ENCODE assay signal across 8 mouse cellular contexts in genomic region chr10:117494171-117494701, GRCm38 (mm10).
DNase-seq lines count a peak whose midpoint lies in the region; ATAC-seq lines count a peak whose summit lies in the region.

No protein-coding gene starts in this region.

- peak overlapping the region; percentile 52 for H3K4me3 ChIP-seq in heart, embryonic 13.5 days
- peak overlapping the region; percentile 28 for H3K4me3 ChIP-seq in midbrain, embryonic 12.5 days

- WGBS in heart, embryonic 13.5 days: 16% methylated on average over 18 of the region's 18 CpGs
- 42% methylated on average over 18 of the region's 18 CpGs for WGBS in midbrain, embryonic 12.5 days

- H3K36me3 ChIP-seq in heart, embryonic 13.5 days: no peaks in the 10 kb centered on the region
- no peaks in the 10 kb centered on the region for H3K36me3 ChIP-seq in midbrain, embryonic 12.5 days

- peak overlapping the region; percentile 72 for H3K4me2 ChIP-seq in heart, embryonic 13.5 days
- peak overlapping the region; percentile 46 for H3K4me2 ChIP-seq in midbrain, embryonic 12.5 days (replicated peaks)

- peak overlapping the region; percentile 72 for H3K9ac ChIP-seq in heart, embryonic 13.5 days
- H3K9ac ChIP-seq in midbrain, embryonic 12.5 days (replicated peaks): no peak overlapping the region

- H3K9me3 ChIP-seq in heart, embryonic 13.5 days: no peaks in the 10 kb centered on the region
- H3K9me3 ChIP-seq in midbrain, embryonic 12.5 days: no peaks in the 10 kb centered on the region

- H3K27me3 ChIP-seq in heart, embryonic 13.5 days (replicated peaks): no peaks in the 10 kb centered on the region
- peaks cover 28% of the 10 kb centered on the region; the same call in 1 of the 2 replicates for H3K27me3 ChIP-seq in midbrain, embryonic 12.5 days

- DNase-seq in adrenal gland, adult (ENCODE audit: inconsistent age in 2 of 2, low spot score in 1 of 2): peak; percentile 29 to 65
- DNase-seq in adrenal gland, postnatal 25 days: no peak
- DNase-seq in T-cell, adult 2 months (ENCODE audit: low spot score): peak; percentile 12
- peak; percentile 29 to 55 for DNase-seq in kidney, postnatal 4 days
- DNase-seq in gastrocnemius, adult 8-10 months (ENCODE audit: low spot score in 2 of 2): no peak
- no peak for DNase-seq in spleen, postnatal 14 days (ENCODE audit: low spot score in 2 of 2)

- H3K27ac ChIP-seq in heart, embryonic 13.5 days (replicated peaks): no peak overlapping the region
- no peak overlapping the region for H3K27ac ChIP-seq in midbrain, embryonic 12.5 days (replicated peaks)

- ATAC-seq in heart, embryonic 13.5 days (ENCODE audit: extremely low read depth, insufficient number of reproducible peaks, low FRiP score, low TSS enrichment): no peak
- no peak for ATAC-seq in midbrain, embryonic 12.5 days (ENCODE audit: low FRiP score, low read depth)

- H3K4me1 ChIP-seq in heart, embryonic 13.5 days: peaks cover 7% of the 10 kb centered on the region; the same call in 1 of the 2 replicates
- peaks cover 3% of the 10 kb centered on the region; the same call in 1 of the 2 replicates for H3K4me1 ChIP-seq in midbrain, embryonic 12.5 days

Comparison
In these comparisons a context has a peak if more than half of its experiments do, and no peak if none do; other contexts are left out.
1. DNase-seq: peak in adrenal gland, adult (2 of 2), T-cell, adult 2 months (single experiment) and kidney, postnatal 4 days (2 of 2); none in adrenal gland, postnatal 25 days (single experiment), gastrocnemius, adult 8-10 months (0 of 2) and spleen, postnatal 14 days (0 of 2).